Mouse (Mus musculus): ENCODE results near the gene Pitpnm2.
"Not testable (repeated sequence)": the region's sequence is repeated elsewhere in the genome, so short reads cannot be mapped to it uniquely, and the experiment has no call there.

Gene Pitpnm2

GRCm38 (mm10) chr5:124219431-124219830 lies 30.1 kb downstream of the Pitpnm2 start:
- DNase-seq, result no peak

GRCm38 (mm10) chr5:124218986-124219385 lies 30.6 kb downstream of the Pitpnm2 start:
- no peak for DNase-seq

- DNase-seq, result no peak
These were observed 31.9 kb downstream of the Pitpnm2 start for GRCm38 (mm10) chr5:124217566-124218249.

- not testable (repeated sequence) for DNase-seq
These were observed 32.5 kb downstream of the Pitpnm2 start for GRCm38 (mm10) chr5:124217092-124217491.

- no peak for DNase-seq
These were observed 33.2 kb downstream of the Pitpnm2 start for GRCm38 (mm10) chr5:124216403-124216802.

DNA sequence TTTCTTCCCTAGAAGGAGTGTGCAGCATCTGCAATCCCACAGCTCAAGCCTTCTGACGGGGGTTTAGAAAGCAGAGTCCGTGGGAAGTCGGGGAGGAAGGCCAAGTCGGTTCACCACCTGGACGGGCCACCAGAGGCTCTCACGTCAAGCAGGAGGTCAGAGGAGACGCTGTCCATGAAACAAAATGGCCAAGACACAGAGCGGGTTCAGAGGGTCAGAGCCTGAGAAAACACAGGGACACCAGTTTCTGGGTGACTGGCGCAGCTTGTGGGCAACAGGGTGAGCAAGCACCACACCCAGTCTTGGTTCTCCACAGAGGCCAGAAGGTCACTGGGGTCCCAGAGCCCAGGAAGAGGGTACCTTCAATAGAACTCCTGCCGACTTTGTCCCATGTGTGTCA lies 33.9 kb downstream of the Pitpnm2 start:
- no peak for DNase-seq

DNA sequence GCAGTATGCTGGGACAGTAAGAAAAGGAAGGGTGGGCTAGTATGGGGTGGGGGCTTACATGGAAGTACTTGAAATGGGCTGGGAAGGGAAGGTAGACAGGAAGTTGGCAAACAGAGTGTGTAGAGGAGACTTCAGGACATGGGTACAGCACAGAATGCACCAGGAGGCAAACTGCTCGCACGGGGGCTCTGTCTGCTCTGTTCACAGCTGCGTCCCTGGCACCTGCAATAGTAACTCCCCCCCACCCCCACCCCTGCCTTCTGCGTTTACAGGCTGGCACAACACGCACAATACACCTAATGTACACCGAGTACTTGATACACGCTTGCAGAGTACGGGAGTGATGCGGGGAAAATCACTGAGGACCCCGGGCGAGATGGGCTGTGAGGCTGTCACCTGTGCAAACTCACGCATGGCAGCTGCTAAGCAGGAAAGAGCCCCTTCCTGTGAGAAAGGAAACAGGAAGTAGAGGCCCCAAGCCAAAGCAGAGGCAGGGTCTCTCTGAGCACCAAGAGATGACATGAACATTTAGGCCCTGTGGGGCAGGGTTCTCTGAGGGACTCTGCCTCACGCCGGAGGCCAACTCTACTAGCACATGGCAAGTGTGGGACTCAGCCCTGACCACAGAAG lies 34.9 kb downstream of the Pitpnm2 start:
- no peak for DNase-seq

GRCm38 (mm10) chr5:124213588-124214469 lies 35.7 kb downstream of the Pitpnm2 start:
- no peak for DNase-seq

DNA sequence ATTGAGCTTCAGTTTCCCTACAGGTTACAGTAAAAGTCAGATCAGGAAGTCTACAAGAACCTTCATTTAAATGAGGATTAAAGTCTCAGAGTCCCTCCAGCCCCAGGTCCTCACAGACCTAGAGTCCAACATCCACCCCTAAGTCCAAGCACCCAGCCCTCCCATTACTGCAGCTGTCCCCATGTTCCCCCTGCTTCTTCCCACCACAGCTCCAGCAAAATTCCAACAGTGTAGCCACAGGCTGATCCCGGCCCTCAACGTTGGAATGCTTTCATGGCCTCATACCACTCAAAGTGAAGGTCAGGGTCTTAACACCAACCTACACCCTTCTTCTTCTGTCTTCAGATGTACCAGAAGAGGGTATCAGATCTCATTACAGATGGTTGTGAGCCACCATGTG lies 37.9 kb downstream of the Pitpnm2 start:
- DNase-seq, result no peak

GRCm38 (mm10) chr5:124211234-124211633 lies 38.3 kb downstream of the Pitpnm2 start:
- peak; percentile 62 for DNase-seq

GRCm38 (mm10) chr5:124210281-124211016 lies 39.1 kb downstream of the Pitpnm2 start:
- DNase-seq, result peak; percentile 48

GRCm38 (mm10) chr5:124209850-124210249 lies 39.7 kb downstream of the Pitpnm2 start:
- DNase-seq, result no peak

GRCm38 (mm10) chr5:124208030-124208429 lies 41.5 kb downstream of the Pitpnm2 start:
- no peak for DNase-seq

DNA sequence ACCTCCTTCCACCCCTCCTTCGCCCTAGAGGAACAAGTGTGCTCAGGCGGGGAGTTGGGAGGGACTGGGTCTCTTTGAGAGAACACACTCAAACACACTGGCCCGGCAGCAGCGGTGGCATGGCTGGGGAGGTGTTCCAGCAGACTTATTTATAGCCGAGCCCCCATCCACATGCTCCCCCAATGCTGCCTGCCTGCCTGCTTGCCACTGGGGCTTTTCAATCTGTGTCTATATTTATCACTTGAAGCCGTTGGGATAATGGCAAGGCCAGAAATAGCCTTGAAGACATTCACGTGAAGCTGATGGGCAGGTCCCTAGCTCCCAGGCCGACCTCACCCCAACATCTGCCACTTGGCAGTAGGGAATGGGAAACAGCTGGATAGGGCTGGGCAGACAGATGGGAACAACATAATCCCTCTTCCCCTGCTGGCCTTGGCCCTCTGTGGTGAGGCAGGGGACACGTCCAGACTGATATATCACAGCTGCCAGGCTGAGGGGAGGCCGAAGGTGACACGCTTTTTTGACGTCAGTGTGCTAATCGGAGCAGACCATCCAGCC lies 43.0 kb downstream of the Pitpnm2 start:
- no peak for DNase-seq

DNA sequence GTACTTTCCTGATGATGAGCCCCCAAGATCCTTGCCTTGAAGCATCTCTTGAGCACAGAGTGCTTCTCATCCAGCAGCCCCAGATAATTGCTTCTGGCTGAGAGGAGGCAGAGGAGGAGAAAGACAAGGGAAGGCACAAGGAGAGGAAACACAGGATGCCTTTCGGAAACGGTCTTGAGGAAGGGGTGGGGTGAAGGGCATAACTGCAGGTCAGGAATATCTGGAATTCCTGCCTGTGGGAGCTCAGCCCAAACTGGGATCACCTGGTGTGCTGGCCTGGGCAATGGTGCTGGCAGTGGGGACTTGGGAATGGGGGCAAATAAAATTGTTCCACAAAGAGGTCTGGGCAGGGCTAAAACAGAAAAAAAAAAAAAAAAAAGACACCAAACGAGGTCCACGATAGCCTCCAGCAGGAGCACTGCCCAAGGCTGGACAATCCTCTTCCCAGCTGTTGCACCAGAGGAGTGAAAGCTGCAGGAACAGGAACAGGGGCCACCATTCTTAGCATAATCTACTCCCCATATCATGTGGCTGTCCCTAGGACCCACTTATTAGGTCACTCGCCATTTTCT lies 43.7 kb downstream of the Pitpnm2 start:
- DNase-seq, result no peak

- no peak for DNase-seq
These were observed 44.3 kb downstream of the Pitpnm2 start for GRCm38 (mm10) chr5:124205211-124205610.

DNA sequence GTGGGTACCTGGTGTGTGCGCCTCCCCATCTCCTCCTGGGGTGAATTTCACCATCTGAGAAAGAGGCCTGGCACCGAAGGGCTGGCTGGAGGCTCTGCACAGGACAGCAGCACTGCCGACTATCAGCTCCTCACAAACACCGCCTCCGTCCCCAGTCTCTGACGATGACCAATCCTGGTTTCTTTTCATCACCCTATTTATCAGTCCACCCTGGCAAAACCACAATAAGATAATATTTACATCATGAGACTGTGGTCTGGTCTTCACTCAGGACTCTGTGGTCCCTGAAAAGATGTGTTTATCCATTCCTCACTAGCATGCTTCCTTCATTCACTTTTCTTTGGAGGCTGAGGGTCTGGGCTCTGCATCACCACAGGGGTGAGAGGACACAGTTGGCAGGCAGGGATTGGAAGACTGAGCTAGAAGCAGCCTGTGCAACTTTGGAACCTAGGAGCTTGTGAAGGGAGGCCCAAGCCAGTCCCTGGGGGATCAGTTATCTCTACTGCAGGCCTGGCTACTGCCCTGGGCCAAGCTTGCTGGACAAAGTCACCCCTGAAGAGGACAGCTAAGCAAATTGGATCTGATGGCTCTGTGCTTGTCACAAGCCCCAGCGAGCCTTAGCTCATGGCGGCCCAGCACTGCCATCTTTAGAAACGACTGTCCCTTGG lies 45.3 kb downstream of the Pitpnm2 start:
- DNase-seq, result no peak

- no peak for DNase-seq
These were observed 46.3 kb downstream of the Pitpnm2 start for GRCm38 (mm10) chr5:124203251-124203650.

- no peak for DNase-seq
These were observed 47.5 kb downstream of the Pitpnm2 start for GRCm38 (mm10) chr5:124202071-124202470.

DNA sequence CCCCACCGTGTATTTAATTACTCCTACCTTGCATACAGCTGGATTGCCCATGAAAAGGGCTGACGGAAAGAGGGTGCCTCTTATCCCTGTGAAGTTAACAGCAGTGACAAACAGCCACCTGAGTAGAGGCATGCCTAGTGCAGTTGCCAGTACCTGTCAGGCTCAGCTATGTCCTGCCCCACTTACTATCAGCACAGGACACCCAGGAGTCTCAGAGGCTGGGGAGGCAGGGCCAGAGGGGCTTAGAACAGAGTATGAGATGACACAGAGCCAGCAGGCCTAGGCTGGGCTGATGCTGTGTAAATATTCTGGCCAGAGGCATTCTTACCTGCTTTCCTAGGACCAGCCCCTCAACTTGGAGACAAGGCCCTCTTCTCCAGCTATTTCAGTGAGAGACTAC lies 48.0 kb downstream of the Pitpnm2 start:
- no peak for DNase-seq

DNA sequence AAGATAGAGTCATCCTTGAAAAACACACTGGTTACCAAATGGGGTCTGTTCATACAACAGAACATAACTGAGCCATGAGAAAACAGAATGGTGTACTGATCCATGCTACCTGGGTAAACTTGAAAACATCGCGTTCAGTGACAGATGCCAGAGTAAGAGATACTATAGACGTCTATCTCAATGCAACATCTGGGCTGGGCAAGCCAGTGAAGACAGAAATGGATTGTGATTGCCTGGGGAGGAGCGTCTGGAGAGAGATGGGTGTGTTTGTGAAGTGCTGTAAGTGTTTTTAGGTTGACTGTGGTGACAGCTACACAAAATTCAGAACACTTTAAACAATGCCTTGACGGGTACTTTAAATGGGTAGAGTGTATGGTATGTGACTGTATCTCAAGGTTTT lies 48.7 kb downstream of the Pitpnm2 start:
- DNase-seq, result no peak

DNA sequence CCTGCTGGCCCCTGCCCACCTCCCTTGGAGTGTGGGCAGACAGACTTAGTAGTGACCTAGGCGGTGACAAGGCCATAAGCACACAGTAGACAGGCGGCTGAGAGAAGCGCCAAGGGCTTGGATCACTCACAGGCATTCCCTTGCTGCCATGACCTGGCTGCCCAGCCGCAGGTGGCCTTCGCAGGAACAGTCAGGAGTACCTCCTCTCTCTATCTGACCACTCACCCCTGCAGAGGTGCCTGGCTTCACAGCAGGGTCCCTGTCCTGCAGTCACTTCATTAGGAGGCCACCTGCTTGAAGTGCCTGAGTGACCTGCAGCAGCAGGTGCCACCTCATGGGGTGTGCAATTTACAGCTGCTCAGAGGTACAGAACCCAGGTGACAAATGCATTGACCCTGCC lies 50.4 kb downstream of the Pitpnm2 start:
- no peak for DNase-seq

Data from cerebellum, adult 8-10 months (tissue).